Mouse (Mus musculus) lung, embryonic 14.5 days (tissue): Measurements from ENCODE around the gene Frmd4b. TPM values are rescaled to one million over a fixed set of nuclear protein-coding genes. Genes with fewer than 3 reads are reported as not detected.

Source experiments
- ATAC-seq: fragments of 200-750 bp; cut with Nextera tagmentation; 2 replicates; pipeline ENCODE4 v1.8.0; 2017; ENCODE audit warnings: mild to moderate bottlenecking, moderate TSS enrichment, moderate library complexity; ENCODE audit not compliant: insufficient read depth
- DNase-seq: peaks from one replicate; pipeline ENCODE4 v3.0.0-alpha.2; 2015
- H3K27ac ChIP-seq: fragments of 300-500 bp; sonication (generic); 2 replicates; pipeline ENCODE4 v1.5.1; 2014; ENCODE audit warnings: low read depth, mild to moderate bottlenecking, moderate library complexity
- H3K27me3 ChIP-seq: fragments of 300-500 bp; sonication (generic); 2 replicates; pipeline ENCODE4 v1.6.1; 2014; ENCODE audit warnings: low read length, control low read depth; ENCODE audit not compliant: insufficient read depth
- H3K36me3 ChIP-seq: fragments of 300-500 bp; sonication (generic); 2 replicates; pipeline ENCODE4 v1.6.1; 2014; ENCODE audit warnings: control low read depth; ENCODE audit not compliant: insufficient read depth
- H3K4me1 ChIP-seq: fragments of 300-500 bp; sonication (generic); 2 replicates; pipeline ENCODE4 v1.6.1; 2014; ENCODE audit warnings: antibody characterized with exemption, control low read depth; ENCODE audit not compliant: insufficient read depth
- H3K4me2 ChIP-seq: fragments of 300-500 bp; sonication (generic); 2 replicates; pipeline ENCODE4 v1.6.1; 2014; ENCODE audit warnings: mild to moderate bottlenecking
- H3K4me3 ChIP-seq: fragments of 300-500 bp; sonication (generic); 2 replicates; pipeline ENCODE4 v1.5.1; 2014; ENCODE audit warnings: low read depth, low read length
- H3K9ac ChIP-seq: fragments of 300-500 bp; sonication (generic); 2 replicates; pipeline ENCODE4 v1.6.1; 2014
- H3K9me3 ChIP-seq: fragments of 300-500 bp; sonication (generic); 2 replicates; pipeline ENCODE4 v1.6.1; 2016; ENCODE audit warnings: low read depth, low read length, control low read depth
- CTCF ChIP-seq: IDR thresholded peaks from 2 replicates; pipeline ENCODE4 v1.5.1; 2016; ENCODE audit warnings: antibody characterized with exemption, low read depth
- WGBS: fragments of 180-500 bp; shearing (Covaris S2); extraction: QIAGEN DNeasy Blood & Tissue Kit; methylation state at CpG from one replicate; pipeline ENCODE4 v1.1.7; 2014; 5-methylcytosine and 5-hydroxymethylcytosine counted together
- polyA plus RNA-seq: library from polyadenylated mRNA; unstranded; fragments of >200 nt; fragmentation: Nextera tagmentation; extraction: Ambion mirVana; gene quantifications from 2 replicates; pipeline ENCODE4 v1.2.1, GENCODE M21; 2014

Gene Frmd4b
- polyA plus RNA-seq, 1 experiment from 2014 or later, result 20.8 TPM

DNA sequence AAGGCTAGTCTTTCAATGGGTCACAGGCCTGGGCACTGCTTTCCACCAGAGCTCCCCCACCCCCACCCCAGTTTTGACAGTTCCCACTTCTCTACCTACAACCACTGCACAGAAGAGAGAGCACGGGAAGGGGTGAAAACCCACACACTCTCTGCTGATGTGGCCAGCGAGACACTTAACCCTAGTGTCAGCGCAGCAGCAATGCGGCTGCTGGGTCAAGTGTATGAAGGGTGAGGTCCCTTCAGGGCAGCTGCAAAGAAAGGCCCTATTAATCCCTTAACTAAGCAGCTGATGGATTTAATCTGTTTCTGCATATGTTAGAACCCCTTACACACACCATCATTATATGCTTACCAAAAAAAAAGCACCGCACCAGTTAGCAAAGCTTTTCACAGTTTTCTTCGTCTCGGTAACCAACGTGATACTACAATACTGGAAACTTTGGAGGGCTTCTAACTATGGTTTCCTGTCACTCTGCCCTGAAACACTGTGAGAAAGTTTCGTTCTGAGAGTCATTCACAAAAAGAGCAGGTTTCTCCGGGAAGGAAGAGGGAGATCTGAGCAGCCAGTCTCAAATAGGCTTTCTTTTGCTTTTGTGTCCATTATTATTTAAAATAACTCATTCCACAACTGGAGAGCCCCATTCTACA, 264.7 kb downstream of the Frmd4b start:
- Histone ChIP-seq H3K9ac (0 out of 2 replicates have a peak overlapping the region, but pooled peaks have one; percentile 2), H3K4me2 (peak overlapping the region; percentile 50), H3K4me3 (no peak overlapping the region; the same call in none of the 2 replicates), H3K36me3 (no peaks in the 10 kb centered on the region), H3K27me3 (no peaks in the 10 kb centered on the region), H3K4me1 (peaks cover 15% of the 10 kb centered on the region), H3K9me3 (no peaks in the 10 kb centered on the region), H3K27ac (peak overlapping the region; percentile 44)
- ATAC-seq, result no peak
- no peak for TF ChIP-seq CTCF
- WGBS, result 38% methylated on average over 10 of the region's 10 CpGs
- no peak for DNase-seq

GRCm38 (mm10) chr6:97349355-97350138, 267.8 kb downstream of the Frmd4b start:
- no peak for TF ChIP-seq CTCF
- no peak overlapping the region for H3K4me2 ChIP-seq
- no peaks in the 10 kb centered on the region for H3K9me3 ChIP-seq
- no peaks in the 10 kb centered on the region for H3K27me3 ChIP-seq
- no peaks in the 10 kb centered on the region for H3K36me3 ChIP-seq
- no peak for ATAC-seq
- peak; percentile 47 for DNase-seq
- WGBS, result 18% methylated on average over 8 of the region's 8 CpGs
- peaks cover 13% of the 10 kb centered on the region for H3K4me1 ChIP-seq
- no peak overlapping the region for H3K4me3 ChIP-seq
- H3K9ac ChIP-seq, result no peak overlapping the region
- H3K27ac ChIP-seq, result no peak overlapping the region; the same call in 1 of the 2 replicates

DNA sequence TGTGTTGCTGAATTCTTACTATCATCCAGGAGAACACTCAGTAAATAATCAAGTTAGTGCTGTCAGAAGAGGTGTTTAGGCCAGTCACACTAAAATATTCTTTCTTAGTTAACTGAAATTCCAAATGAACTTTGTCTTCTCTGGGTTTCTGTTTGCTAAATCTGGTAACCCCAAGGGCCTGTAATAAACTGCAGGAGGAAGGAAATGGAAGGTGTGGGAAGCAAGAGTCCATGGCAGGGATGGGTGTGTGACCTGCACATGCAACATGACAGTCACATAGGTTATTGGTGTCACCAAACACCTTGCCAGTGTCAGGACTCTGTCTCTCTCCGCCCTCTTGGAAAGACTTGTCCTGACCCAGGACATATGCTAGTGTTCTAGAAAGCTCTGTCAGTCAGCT, 270.4 kb downstream of the Frmd4b start:
- Histone ChIP-seq H3K27me3 (no peaks in the 10 kb centered on the region), H3K9me3 (no peaks in the 10 kb centered on the region), H3K9ac (no peak overlapping the region), H3K4me1 (peaks cover 11% of the 10 kb centered on the region), H3K36me3 (no peaks in the 10 kb centered on the region), H3K27ac (0 out of 2 replicates have a peak overlapping the region, but pooled peaks have one; percentile 30), H3K4me2 (no peak overlapping the region), H3K4me3 (no peak overlapping the region)
- no peak for DNase-seq
- 56% methylated on average over 1 of the region's 1 CpGs for WGBS
- no peak for TF ChIP-seq CTCF
- ATAC-seq, result no peak

DNA sequence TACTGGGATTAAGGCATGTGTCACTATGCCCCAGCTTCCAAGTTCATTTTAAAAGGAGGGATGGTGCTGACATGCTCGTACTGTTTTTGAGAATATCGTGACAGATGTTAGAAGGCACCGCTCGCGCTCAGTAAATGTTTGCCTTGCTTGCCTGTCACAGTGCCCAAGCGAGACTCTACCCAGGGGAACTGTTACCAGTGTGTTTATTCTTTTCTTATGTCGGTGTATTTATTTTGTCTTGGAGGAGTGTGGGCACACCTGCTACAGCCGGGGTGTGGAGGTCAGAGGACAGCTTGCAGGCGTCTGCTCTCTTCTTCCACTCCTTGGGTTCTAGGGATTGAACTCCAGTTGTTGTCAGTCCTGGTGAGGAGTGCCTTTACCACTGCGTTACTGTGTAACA, 270.8 kb downstream of the Frmd4b start:
- Histone ChIP-seq H3K4me2 (no peak overlapping the region), H3K36me3 (no peaks in the 10 kb centered on the region), H3K27ac (0 out of 2 replicates have a peak overlapping the region, but pooled peaks have one; percentile 30), H3K9me3 (no peaks in the 10 kb centered on the region), H3K9ac (no peak overlapping the region), H3K4me1 (peaks cover 11% of the 10 kb centered on the region), H3K27me3 (no peaks in the 10 kb centered on the region), H3K4me3 (no peak overlapping the region)
- no peak for ATAC-seq
- TF ChIP-seq CTCF, result no peak
- 27% methylated on average over 10 of the region's 10 CpGs for WGBS
- no peak for DNase-seq

GRCm38 (mm10) chr6:97345921-97346320, 271.4 kb downstream of the Frmd4b start:
- H3K27me3 ChIP-seq, result no peaks in the 10 kb centered on the region
- WGBS, result 87% methylated on average over 2 of the region's 2 CpGs

GRCm38 (mm10) chr6:97342185-97342584, 275.2 kb downstream of the Frmd4b start:
- Histone ChIP-seq H3K9ac (no peak overlapping the region), H3K36me3 (no peaks in the 10 kb centered on the region), H3K27me3 (no peaks in the 10 kb centered on the region), H3K4me2 (no peak overlapping the region), H3K27ac (no peak overlapping the region), H3K4me1 (0 out of 2 replicates have a peak, but pooled peaks cover 4% of the 10 kb centered on the region), H3K9me3 (no peaks in the 10 kb centered on the region), H3K4me3 (no peak overlapping the region)
- ATAC-seq (no peak), DNase-seq (no peak)
- WGBS, result 86% methylated on average over 5 of the region's 5 CpGs
- TF ChIP-seq CTCF, result no peak

More at GRCm38 (mm10) chr6:97345921-97346320, 271.4 kb downstream of the Frmd4b start:
- no peak overlapping the region for H3K9ac ChIP-seq
- no peak overlapping the region for H3K4me2 ChIP-seq
- H3K9me3 ChIP-seq, result no peaks in the 10 kb centered on the region
- no peak for TF ChIP-seq CTCF
- DNase-seq (no peak), ATAC-seq (no peak)
- H3K4me1 ChIP-seq, result peaks cover 11% of the 10 kb centered on the region
- H3K27ac ChIP-seq, result no peak overlapping the region
- no peaks in the 10 kb centered on the region for H3K36me3 ChIP-seq
- no peak overlapping the region for H3K4me3 ChIP-seq

DNA sequence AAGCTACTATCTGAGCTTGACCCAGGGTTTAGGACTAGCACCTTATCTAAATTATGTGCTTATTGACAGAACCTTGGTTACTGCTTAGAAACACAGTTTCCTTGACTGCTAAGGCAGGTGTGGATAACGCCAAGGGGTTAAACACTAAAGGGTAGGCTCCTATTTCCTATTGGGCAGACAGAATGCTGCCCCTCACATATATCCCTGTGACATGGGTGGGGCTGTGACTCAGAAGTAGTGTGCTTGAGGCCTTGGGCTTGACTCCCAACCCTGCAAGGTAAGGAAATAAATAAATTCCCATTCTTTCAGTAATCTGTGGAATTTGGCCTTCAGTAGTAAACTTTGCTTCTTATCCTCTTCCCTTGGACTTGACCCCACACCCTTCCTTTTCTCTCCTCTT, 275.7 kb downstream of the Frmd4b start:
- ATAC-seq (no peak), DNase-seq (no peak)
- Histone ChIP-seq H3K36me3 (no peaks in the 10 kb centered on the region), H3K4me3 (no peak overlapping the region), H3K4me2 (no peak overlapping the region), H3K27ac (peak overlapping the region; percentile 13; the same call in 1 of the 2 replicates), H3K9me3 (no peaks in the 10 kb centered on the region), H3K4me1 (no peaks in the 10 kb centered on the region), H3K9ac (no peak overlapping the region), H3K27me3 (no peaks in the 10 kb centered on the region)
- no peak for TF ChIP-seq CTCF
- 50% methylated on average over 1 of the region's 1 CpGs for WGBS
